Mouse (Mus musculus) layer of hippocampus, postnatal 25 days (tissue): ENCODE measurements around the gene Snx8. TPM values are rescaled to one million over a fixed set of nuclear protein-coding genes. Genes with fewer than 3 reads are reported as not detected.
A peak's percentile ranks its signal among the peaks of the same experiment; 100 is the strongest.

Experiments
- DNase-seq, 2 experiments: peaks; one replicate each; pipeline ENCODE4 v3.0.0; 2022; ENCODE audit warnings: mixed read lengths in 2 of 2, low spot score in 1 of 2; ENCODE audit errors: extremely low spot score in 1 of 2
- total RNA-seq, 2 experiments: library from RNA; stranded (reverse); gene quantifications; 2 replicates each; pipeline ENCODE4 v1.2.3; 2021

The Snx8 gene
- total RNA-seq, 2 experiments from 2014 or later: 11.9 to 13.1 TPM

DNA sequence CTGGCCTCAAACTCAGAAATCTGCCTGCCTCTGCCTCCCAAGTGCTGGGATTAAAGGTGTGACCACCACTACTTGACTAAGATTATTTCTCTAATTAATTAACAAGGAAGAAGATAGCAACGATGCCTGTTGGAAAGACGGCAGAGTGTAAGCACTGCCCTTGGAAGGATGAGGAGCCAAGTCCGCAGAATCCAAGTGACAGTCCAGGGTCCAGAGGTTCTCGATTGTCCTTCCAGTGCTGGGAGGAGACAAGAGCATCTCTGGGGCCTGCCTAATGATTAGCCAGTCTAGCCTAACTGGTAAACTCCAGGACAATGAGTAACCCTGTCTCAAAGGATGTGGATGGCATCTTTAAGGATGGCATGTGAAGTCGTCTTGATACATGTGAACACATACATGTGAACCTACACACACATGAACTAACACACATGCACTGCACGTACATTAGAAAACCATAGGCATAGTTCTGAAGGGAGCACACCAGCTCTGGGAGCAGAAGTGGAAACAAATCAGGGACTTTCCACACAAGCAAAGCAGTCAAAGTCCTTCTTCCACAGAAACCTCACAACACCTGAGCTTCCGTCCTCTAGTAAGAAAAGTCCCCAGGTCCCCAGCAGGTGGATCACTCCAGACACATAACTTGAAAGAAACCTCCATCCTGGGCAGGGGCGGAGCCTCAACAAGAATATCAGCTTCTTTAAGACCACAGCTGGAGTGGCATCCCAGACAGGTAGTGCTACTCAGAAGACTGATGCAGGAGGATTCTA lies 38.1 kb downstream of the Snx8 start:
- no peak for DNase-seq

DNA sequence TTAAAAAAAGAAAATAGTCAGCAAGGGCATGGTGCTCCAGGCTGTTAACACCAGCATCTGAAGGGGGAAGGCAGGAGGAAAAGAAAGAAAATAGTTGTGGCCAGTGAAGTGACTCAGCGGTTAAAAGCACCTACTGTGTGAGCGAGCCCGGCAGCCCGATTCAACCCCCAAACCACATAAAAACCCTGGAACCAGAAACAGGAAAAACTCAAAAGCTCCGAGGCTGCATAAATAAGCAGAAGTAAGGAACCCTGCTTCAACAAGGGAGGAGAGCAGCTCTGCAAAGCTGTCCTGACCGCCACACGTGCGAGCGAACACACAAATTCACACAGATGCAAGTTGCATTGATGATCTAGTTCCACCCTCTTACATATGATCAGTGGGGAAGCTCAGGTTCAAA lies 39.2 kb downstream of the Snx8 start:
- DNase-seq: no peak

- DNase-seq: no peak
Measured at GRCm38 (mm10) chr5:140346050-140346449, 43.0 kb downstream of the Snx8 start.

DNA sequence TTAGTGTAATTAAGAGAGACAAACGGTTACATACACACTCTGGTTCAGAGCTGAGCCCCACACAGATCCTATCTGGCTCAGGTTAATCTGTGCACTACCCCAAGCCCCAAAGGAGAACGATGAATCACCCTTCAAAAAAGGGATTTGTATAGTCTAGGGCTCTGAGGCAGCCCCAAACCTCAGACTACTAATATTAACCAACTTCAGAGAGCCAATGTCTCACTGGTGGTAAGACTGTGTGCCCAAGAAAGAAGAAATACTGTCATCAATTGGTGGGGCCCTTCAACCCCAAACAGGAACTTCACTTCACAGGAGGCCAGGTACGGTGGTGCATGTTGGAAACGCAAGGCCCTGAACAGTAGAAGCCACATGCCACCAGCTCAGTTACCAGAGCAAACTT lies 43.8 kb downstream of the Snx8 start:
- no peak for DNase-seq

- no peak for DNase-seq
Measured at GRCm38 (mm10) chr5:140342880-140343279, 46.2 kb downstream of the Snx8 start.

DNA sequence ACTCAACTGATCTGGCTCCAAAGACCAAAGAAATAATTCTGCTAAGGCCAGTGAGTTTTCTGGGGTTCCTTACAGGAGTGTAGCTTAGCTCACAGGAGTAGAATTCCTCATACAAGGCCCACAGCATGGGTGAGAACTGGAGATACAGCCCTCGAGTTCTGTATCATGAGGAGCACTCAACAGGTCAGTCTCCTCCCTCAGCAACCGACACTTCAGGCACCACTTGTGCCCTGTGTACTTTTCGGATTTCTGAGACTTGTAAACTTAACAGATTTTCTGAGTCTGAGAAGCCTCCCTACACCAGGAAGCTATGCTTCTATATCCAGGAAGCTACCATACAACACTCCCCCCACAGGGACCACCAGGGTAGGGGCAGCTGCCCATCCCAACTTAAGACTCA lies 49.2 kb downstream of the Snx8 start:
- no peak for DNase-seq

GRCm38 (mm10) chr5:140338779-140339178 lies 50.3 kb downstream of the Snx8 start:
- DNase-seq: no peak

DNA sequence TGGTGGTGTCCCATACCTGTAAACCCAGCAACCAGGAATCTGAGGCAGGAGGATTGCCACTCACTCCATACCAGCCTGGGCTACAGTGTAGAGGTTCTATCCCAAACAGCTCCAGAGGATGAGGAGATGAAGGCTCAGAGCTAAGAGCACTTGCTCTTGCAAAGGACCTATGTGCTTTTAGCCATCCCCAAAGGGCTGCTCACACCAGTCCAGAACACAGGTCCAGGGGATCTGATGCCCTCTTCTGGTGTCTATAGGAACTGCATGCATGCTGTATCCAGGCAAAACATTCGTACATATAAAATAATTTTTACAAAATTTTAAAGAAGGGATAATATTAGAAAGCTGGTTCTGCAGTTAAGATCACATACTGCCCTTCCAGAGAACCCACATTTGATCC lies 52.4 kb downstream of the Snx8 start:
- DNase-seq: peak in 1 of 2 experiments; percentile 58

DNA sequence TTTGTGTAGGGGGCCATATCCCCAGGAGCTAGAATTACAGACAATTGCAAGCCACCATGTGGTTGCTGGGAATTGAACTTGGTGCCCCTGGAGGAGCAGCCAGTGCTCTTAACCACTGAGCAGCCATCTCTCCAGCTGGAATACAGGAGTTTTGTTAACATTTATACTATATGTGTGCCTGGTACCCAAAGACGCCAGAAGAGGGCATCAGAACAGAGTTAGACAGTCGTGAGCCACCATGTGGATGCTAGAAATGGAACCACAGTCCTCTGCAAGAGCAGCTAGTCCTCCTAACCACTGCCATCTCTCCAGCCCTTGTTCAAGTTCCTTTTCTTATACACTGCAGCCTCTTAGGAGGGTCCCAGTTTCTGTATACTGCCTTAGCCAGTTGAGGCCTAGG lies 55.4 kb downstream of the Snx8 start:
- DNase-seq: no peak

- no peak for DNase-seq
Measured at GRCm38 (mm10) chr5:140332519-140332918, 56.5 kb downstream of the Snx8 start.

DNA sequence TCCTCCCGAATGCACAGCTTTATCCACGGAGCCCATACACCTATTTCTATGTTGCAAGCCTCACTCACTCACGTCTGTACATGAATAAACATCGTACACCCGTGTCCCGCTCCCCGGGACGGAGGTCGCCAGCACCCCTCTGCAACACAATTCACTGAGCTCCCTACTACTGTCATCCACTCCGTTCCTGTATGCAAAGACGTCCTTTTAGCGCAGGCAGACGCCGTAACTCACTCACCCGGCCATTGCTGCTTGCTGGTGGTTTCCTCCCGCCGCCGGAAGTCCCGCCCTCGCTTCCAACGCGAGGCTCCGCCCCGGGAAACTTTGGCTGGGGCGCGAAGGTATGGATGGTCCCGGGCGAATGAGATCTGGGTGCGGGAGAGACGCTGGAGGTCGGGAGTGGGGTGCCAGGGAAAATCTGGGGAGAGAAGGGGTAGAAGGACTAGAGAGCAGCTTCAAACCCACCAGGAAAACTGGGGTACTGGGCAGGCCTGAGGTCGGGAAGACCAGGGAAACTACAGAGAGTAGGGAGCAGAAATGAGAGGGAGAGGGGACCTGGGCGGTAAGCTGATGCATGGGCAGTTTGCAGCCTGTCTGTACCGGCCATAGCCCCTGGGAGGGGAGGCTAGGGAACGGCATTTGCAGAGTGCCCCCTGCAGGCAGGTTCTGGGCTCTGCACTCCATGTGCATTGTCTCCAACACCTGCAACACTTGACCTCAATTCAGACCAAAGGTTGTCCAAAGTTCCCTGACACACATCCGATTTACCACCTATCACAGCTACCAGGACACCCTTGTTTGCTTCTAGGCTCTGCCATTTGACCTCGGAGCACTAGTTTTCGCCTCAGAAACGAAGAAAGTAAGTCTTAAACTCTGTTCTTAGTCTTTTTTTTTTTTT lies 57.2 kb downstream of the Snx8 start, which contains the start of gene Mrm2:
Gene Mrm2 (minus strand): TSS at position 284 of the 898 bp plus-strand sequence.
- DNase-seq: peak; percentile 60 to 70

DNA sequence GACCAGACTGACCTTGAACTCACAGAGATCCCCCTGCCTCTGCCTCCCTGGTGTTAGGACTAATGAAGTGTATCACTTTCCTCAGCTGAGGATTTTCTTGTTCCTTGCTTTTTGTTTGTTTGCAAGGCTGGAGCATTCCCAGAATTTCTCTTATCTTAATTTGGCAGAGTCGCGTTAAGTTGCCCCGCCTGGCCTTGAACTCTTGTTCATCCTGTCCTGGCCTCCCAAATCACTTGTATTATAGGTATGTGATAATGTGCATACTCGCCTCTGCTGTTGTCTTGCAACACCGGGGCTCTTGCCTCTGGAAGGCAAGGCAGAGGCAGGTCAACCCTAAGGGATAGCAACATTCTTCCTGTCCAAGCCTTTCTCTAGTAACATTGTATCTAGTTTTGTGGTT lies 65.0 kb downstream of the Snx8 start:
- no peak for DNase-seq

DNA sequence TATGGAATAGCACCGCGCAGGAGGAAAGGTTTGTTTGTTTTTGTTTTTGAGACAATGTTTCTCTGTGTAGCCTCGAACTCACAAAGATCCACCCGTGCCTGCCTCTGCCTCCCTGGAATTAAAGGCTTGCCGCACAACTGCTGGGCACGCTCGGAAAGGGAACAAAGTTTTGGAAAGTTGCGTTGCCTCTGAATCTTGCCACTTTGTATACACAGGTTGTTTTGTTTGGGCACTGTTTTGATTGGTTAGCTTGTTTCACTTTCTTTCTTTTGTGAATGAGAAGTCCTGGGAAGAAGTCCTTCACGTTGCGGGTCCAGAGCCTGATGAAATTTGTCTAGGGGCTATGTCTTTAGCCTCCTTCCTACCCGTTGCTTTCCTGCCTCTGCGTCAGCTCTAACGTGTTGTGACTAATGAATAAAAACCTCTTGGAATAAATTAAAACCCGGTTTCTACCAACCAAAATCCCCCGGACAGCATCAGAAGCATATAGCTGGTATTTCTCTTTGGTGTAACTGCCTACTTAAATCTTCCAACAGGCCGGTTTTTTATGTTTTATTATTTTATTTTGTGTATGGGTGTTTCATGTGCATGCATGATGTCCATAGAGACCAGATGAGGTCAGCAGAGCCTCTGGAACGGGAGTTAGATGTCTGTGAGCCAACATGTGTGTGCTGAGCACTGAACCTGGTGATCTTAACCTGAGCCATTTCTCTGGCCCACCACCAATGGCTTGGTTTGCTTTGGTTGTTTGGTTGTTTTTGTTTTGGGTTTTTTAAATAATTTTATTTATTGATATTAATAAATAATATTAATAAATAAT lies 67.1 kb downstream of the Snx8 start:
- no peak for DNase-seq

GRCm38 (mm10) chr5:140321042-140321755 lies 67.9 kb downstream of the Snx8 start, which contains the start of the genes Mad1l1 and Nudt1:
TSS of gene Mad1l1 (minus strand) at chr5:140321552.
TSS of gene Nudt1 (plus strand) at chr5:140321656.
- DNase-seq: peak; percentile 83 to 84

DNA sequence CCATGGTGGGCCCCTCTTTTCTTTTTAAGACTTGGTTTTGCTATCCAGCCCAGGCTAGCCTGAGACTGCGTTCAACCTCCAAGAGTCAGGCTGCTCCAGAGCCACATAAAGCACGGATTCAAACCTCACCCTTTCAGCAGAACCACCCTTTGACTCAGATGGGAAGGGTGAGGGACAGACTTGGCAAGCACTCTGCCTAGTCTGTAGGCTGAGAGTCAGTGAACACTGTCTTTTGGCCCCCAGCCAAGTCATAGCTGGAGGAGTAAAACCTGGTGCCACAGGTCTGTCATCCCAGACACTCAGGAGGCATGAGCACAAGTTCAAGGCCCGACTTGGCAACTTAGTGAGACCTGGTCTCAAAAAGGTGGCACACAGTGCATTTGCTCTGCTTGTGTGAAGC lies 72.3 kb downstream of the Snx8 start:
- DNase-seq: no peak

DNA sequence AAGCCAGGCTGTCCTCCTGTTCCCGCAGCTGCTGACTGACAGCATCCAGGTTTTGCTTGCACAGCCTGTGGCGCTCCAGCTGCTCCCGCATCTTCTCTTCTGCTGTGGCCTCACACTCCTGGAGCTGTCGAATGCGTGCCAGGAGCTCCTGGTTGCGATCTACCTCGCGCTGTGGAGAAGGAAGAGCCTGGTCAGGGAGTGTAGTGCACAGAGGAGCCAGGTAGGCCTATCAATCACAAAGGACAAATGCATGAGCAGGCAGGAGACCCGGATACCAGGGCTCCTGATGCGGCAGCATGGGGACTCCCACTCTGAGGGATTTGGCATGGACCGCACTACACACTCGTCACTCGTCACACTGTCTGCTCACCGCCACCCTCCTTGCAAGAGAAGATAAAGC lies 81.5 kb downstream of the Snx8 start:
- DNase-seq: no peak

DNA sequence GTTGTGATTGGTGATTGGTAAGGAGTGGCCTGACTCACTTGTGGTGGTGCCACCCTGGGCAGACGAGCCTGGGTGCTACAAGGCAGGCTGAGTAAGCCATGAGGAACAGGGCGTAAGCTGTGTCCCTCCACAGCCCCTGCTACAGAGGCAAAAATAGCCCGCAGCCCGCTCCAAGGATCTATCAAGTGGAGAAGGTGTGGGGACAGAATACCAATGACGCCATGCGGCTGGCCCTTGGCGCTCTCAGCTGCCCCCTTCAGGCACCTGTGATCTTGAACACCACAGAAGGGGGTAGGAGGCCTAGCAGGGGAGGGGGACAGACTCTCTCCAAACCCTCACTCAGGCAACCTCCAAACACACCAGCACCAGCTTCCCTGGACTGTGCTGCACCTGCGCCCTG lies 83.0 kb downstream of the Snx8 start:
- no peak for DNase-seq

DNA sequence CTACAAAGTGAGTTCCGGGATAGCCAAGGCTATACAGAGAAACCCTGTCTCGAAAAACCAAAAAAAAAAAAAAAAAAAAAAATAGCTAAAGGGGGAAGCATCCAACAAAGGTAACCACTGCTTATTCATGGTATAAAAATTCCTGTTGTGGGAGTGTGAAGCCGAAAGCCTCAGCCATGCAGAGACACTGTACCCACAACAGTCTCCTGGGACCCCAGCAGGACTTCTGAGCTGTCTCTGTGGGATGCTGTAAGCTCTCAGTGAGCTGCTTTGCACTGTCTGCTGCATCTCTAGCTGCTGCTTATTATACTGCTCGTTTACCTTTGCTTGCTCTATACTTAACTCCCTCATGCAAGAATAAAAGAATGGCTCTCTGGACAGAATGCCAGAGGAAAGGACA lies 90.8 kb downstream of the Snx8 start:
- no peak for DNase-seq

- peak; percentile 30 to 66 for DNase-seq
Measured at GRCm38 (mm10) chr5:140292152-140292551, 96.9 kb downstream of the Snx8 start.
